Mouse (Mus musculus): ENCODE measurements around the gene Kansl1l.

Gene Kansl1l

DNA sequence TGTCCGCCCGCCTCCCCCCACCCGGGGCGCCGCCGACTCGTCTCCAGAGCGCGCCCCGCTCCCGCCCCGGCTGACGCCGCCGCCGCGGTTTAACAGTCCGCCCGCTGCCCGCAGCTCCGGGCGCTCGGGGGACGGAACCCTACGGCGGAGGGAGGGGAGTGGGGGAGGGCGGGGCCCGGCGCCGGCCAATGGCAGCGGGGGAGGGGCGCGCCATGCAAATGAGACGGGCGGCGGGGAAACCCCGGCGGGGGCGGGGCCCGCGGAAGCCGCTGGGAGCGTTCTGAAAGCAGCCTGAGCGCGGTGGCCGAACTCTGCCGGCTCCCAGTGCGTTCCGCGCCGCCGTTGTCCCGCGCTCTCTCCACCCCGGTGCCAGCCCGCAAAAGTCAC, at the start of gene Kansl1l:
TSS of gene Kansl1l (minus strand) at position 110 of the 387 bp plus-strand sequence.
- peak; percentile 85 to 89 for DNase-seq

DNA sequence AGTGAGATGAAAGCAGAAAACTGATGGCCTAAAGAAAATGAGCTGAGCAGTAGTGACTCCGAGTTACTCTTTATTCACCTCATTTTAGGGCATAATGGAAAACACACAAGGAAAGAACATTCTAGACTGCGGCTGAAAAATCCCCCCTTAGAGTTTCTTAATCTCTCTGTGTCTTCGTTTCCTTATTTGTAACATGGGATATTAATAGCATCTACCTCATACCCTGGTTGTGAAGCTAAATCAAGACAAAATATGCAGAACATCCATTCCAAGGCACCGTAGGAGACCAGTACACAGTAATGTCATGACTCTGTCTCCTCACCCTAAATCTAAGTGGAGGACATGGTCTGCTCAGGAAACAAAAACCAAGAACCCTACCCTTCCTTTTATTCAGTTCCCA, 48.3 kb upstream of the Kansl1l start:
- no peak for DNase-seq

DNA sequence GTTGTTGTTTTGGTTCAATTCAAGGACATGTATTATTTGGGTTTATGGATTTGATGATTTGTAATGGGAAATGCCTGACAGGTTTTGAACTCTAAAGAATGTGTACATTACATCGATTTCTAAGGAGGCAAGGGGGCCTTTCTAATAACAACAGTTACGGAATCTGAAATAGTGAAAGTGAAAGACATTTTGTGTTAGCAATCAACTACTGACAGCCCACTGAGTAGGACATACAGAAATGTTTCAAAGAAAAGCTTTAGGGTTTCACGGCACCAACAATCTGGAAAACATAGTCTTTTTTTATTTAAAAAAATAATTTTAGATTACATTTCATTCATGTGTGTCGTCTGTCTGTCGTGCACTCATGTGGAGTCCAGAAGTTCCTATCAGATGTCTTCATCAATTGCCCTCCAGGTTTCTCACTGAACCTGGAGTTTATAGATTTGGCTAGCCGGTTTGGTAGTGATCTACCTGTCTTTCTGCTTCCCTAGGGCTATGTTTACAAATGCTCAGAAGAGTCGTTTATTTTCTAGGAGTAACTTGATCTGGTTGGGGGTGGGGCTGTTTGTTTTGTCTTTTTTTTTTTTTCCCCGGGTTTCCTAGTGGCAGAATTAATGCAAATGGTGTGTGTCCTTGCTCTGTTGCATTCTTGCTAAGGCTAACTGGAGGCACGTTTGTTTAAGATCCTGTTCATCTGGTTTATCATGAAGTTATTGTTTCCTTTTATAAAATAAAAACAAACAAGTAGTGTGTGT, 46.6 kb upstream of the Kansl1l start:
- no peak for DNase-seq

DNA sequence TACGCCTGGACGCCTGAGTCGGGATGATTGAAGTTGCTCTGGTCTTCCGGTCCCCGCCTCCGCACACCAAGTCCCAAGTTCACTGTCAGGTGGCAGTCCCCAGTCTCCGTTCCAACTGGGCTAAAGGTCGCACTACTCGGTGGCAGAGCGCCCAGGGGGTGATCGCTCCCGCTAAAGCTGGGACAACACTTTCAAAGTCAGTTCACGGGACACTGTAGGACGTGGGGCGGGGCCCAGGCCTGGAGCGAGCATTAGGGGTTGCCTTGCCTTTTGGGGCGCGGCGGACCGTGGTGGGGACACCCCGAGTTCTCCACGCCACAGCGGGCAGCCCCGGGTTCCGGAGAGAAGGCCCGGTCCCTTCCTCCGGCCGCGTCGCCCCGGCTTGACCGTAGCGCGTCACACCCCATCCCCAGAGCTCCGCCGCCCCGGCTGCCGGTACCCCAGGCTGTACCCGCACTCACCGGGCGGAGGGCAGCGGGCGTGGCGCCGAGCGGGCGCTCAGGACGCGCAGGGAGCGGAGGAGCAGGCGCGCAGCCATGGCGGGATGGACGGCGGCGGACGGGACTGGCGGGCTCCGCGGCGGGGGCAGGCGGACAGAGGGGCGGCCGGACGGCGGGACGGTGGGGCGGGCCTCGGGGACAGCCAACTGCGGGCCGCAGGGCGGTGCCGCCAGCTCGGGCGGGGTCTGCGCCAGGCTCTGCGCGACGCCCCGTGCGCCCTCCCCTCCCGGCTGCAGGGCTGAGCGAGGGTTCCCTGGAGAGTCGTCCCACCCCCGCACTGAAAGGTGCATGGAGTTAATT, 45.5 kb upstream of the Kansl1l start, which contains the start of gene Acadl:
TSS of gene Acadl (minus strand) at position 566 of the 800 bp plus-strand sequence.
- DNase-seq = peak; percentile 59 to 64

DNA sequence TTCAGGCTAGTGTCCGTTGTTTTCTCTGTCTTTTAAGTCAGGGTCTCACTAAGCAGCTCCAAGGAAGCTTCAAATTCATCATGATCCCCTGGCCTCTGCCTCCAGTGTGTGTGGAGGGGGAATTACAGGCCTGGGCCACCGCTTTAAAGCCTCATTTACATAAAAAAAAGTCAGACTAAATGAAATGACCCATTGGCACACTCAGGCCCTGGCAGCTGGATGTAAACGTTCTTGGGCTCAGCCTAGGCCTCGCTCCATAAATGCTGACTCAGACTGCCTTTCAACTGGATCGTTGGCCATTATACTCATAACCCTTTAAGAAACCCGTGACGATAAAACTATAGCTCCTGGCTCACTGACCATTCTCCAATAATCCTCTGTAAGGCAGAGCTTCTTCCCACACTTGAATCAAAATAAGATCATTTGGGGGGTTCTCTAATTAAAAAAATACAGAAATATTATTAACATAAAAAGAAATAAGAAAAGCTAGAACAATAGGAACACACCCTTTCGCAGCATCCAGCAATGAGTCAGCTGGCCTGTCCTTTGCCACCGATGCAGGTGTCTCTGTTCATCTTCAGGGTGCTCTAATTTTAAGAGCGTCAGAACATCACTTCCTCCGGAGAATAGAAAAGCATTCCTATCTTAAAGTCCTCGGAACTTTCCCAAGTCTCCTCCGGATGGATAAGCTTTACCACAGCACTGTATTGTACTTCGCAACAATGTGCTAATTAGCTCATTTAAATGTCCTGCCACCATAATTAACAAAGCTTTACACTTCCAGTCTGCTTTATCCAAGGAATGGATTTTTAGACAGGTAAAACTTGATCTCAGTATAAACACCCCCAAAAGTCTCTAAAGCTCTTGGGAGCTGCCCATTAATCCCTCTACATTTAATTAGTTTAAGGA, 44.7 kb upstream of the Kansl1l start:
- no peak for DNase-seq

DNA sequence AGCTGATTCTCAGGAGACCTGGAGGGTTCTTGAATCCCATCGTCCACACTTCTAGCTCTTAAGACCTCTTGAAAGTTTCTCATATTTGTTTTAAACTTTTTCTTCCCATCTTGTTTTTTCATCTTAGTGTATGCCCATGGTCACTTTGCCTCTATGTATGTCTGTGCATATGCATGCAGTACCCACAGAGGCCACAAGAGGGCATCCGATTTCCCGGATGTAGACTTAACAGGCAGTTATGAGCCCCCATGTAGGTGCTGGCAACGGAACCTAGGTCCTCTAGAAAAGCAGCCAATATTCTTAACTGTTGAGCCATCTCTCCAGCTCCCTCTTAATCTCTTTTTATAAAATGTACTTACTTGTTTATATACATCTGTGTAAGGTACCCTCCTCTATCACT, 30.1 kb upstream of the Kansl1l start:
- no peak for DNase-seq

DNA sequence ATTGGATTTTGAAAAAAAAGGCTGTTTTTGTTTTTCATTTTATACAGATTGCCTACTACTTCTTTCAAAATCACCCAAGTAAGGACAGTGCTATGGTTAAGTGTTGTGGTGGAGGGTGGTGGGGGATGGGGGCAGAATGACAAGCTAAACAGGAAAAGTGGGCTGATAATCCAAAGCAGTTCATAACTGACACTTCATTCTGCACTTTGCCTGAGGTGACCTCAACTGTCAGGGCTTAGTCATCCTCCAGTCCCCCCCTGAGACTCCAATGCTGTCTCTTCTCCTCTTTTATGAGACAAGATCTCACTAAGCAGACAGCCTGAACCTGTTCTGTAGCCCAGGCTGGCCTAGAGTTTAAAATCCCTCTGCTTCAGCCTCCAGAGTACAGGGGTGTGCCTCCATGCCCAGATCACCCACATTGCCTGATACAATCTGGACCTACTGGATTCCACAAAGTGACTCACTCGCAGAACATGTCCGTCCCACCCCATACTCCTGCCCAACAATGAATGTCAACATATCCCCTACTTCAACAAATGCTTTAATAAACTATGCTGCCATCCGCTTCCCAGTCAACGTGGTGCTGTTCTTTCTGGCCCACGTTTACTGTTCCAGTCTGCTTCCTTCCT, 28.4 kb upstream of the Kansl1l start:
- DNase-seq = no peak

DNA sequence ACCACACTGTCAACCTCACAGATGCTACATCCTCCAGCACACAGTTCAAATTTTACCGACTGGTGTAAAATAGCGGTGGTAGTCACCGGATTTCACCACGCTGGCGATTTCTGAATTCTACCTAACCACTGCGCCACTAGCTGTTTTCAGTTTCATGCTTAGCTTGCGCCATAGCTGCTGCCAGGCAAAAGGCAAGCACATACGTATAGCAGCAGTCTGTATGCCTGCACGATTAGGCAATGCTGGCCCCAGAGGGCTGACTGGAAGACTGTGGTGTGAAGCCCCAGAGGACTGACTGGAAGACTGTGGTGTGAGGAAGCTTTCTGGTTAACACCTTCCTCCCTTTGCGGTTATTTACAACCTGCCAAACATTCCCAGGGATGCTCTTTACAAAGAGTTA, 24.6 kb upstream of the Kansl1l start:
- no peak for DNase-seq

DNA sequence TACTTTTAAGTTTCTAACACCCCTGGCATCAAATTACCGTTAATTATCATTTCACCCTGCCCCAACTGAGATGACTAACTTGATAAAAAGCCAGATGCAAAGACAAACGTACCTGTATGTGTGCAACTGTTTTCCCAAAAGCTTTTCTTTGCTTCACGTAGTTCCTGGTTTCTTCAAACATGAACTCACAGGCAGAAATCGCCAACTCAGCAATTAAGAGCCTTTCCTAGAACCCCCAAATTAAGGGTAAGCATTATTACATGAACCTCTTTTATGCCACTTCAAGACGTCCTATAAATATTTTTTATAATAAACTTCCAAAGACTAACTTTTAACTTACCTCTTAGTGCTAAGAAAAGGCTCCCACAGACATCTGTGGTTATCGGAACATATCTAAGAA, 24.1 kb upstream of the Kansl1l start:
- DNase-seq = no peak

DNA sequence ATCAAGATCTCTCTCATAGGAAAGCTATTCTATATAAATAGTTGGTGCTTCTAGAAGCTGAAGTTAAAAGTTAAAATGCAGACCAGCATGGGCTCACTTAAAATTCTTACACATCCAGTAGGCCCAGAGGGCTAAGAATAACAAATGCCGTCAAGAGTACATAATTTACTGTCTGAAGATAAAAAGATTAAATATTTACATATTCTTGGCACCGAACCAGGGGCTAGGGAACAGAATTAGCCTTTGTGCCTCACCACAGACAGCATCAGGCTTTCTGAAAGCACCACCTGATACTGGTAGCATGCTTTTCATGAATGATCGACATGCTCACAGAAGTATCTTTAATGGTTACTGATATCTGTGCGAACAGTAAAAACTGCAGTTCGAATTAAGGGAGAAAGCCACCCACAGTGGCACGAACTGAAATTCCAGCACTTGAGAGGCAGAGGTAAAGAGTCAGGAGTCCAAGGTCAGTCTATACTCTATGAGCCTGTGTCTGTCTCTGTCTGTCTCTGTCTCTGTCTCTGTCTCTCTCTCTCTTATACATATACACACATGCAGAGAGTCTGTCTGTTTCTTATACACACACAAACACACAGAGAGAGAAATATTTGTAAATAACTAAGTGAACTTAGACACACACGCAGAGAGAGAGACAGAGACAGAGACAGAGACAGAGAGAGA, 22.5 kb upstream of the Kansl1l start:
- DNase-seq = no peak

DNA sequence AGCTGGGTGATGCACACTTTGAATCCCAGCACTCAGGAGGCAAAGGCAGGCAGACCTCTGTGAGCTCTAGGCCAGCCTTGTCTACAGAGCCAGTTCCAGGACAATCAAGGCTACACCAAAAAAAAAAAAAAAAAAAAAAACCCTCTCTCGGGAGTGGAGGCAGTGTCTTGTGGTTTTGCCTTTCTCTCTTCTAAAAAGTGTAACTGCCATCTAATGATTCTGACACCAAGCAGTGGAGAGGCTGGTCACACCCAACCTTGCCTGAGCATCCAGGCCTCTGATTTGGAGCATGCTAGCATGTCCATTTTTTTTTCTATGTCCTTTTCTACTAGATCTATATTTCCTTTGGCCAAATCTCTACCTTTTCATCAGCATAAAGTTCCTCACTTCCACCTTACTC, 21.8 kb upstream of the Kansl1l start:
- no peak for DNase-seq

DNA sequence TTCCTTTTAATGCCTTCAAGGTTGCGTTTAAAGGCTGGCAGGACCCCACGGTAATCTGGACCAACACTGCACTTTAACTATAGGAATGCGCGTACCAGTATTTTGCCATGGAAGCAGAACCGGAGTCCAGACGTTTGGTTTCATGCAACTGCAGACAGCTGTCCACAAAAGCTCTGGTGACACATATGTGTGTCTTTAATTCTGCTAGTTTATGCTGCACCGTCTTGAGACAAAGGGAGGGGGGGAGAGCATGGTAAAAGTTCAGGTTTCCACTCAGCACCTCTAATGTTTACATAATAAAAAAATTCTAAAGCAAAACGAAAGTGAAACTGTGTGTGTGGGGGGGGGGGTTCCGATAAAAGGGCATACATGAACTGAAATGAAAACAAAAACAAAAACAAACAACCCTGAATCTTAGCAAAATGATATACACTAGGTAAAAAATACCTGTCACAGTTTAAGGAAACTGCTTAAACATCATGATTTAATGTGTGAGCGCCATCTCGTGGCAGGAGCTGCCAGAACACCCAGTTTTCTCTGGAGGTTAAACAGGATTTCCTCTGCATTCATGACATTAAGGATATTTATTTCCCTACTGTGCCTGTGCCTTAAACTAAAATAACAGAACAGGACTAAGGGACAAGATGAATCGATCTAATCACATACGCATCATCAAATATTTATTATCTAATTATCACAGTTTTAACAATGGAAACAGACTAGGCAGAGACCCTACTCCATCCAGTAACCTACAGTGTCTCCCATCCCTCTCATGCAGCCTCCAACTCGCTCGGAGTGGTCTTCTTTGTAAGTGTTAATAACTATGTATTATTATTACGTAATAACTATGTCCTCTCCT, 21.1 kb upstream of the Kansl1l start:
- peak; percentile 48 to 58 for DNase-seq

DNA sequence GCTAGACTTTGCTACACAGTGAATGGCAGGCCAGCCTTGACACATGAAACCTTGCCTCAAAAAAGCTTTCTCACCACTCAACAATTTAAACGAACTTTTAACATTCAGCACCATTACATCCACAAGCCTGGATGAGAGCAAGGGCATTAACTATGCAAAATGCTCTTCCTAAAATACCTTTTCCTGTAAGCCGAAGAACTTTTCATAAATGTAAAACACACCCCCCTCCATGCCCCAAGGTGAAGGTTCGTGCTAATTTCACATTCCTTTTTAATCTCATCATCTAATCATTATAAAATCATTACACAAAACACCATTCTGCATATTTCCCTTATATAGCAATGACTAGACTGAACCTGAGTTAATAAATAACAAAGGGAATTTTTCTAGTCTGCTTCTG, 19.8 kb upstream of the Kansl1l start:
- no peak for DNase-seq

DNA sequence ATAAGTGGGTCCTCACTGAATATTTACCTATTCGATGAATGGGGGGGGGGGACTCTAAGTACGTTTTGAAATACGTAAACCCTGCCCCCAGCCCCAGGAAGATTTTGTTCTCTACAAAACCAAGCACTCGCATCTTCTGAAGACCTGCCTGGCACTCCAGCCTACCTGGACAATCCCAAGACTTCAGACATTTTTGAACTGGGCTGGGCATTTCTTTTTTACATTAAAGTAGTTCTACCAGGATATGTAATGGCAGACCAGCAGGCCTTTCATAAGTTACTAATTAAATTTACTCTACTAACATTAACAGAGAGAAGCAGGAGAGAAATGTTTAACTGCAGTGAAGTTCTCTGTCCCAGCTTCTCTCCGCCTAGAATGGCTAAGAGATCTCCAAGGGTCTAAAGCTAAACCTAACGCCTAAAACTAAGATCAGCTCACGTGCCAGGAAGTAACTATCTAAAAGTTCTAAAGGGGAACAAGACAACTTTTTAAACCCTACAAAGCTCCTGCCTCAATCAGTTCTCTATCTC, 15.3 kb upstream of the Kansl1l start:
- DNase-seq = no peak

DNA sequence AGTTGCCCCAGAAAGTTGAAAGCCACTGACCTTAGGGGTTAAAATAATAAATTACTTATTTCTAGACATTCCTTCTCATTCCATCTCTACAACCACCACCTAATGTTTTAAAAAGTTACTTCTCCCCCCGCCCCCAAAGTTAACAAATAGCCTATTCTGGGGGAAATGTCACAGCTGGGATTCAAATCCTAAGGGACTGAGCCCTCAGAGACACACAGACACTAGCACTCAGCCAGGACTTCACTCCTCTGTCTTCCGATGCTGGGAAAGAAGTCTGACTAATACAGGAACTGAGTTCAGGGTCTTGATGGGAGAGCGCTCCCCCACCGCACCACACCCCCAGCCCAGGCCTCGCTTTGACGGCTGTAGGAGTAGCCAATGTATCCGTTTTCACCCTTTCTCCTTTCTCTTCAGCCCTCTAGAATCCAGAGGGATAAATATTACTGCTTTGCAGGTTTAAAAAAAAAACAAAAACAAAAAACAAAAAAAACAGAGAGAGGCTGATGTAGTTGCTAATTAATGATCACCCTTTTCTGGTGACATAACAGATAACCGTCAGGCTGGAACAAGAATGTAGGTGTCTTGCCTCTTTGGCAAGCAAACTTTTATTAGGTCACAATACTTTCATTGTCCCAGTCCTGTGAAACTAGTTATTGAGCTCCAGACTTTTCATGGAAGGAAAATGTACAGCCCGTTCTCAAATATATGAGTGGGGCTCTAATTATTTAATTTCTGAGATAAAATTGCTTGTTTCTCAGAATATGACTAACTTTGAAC, 14.7 kb upstream of the Kansl1l start:
- DNase-seq = no peak

DNA sequence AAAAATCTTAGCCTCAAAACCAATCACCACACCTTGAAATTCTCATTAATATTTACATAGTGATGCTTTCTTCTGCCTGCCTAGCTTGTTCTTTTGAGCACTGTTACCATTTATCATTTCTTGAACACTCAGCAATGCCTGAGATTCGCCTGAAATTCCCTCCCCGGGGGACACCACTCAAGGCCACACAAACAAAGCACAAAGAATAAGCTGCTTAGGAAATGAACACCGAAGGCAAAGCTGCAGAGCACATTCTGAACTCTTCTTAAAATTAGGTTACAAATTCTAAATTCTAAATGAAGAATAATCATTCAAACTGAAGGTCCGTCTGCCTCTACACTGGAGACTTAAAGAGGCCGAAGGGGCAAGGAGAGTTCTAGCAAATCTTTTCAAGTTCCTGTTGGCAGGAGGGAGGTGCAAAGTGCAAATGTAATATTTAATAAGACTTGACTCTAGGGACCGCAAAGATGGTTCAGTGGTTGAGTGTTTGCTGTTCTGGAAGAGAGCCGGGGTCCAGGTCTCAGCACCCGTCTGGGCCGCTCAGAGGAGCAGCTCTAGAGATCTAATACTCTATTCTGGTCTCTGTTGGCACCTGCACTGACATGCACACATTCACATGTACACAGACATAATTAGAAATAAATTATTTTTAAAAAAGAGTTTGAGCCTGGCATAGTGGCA, 12.2 kb upstream of the Kansl1l start:
- no peak for DNase-seq

DNA sequence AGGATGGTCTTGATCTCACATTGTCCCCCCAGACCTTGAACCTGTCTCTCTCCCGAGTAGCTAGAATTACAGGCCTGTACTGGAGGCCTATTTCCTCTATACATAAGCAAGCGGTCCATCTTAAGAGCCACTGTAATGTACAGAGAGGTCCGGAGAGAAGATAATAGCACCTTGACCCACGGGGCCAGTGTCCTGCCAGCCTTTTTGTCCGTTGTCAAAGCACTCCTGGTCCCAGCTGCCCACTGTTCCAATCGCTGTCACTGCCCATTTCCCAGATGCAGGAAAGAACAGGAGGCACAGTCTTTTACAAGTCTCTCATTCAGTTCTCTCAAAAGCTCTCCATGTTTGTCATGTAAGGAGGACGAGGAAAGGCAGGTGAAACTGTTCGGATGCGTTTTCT, 4.6 kb upstream of the Kansl1l start:
- DNase-seq = no peak

DNA sequence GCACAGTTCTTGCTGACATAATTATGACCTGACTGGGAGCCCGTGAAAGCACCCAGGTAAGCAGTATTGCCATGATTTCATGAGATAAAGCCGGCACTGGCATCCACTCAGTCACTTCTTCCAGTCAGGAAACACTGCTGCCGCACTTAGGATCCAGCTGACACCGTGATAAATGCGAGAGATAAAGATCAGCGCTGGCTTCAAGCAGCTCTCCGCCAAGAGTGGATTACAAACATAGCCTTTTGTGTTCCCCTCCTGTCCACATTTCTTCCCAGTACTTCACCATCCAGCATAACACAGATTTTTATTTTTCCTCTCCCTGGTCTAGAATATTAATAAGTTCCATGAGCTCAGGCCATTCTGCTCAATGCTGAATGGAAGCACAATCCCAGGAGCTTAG, 2.9 kb upstream of the Kansl1l start:
- DNase-seq = no peak

DNA sequence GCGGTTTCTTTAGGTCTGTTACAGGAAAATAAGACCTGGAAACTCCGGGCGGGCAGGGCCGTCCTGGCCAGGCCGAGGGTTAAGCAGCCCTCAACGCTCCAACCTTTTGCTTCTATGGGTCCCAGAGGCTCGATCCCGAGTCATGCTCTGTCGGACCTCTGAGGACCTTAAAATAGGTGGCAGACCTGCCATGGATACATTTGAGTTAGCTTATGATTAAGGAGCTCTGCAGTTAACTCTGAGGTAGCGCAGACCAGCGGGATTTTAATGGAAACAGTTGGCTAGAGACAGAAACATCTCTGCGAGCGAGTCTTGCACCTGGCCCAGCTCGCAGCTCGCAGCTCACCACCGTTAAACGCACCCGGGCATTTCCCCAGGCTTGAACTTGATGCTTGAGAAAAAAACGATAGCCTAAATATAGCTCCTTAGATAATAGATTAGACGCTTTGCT, 528 bp upstream of the Kansl1l start:
- peak in 1 of 2 experiments; percentile 42 for DNase-seq
